Mouse (Mus musculus) brown adipose tissue, adult 24 weeks (tissue): ENCODE data around the gene Ccng2. TPM values are rescaled to one million over a fixed set of nuclear protein-coding genes. Genes with fewer than 3 reads are reported as not detected.

Experiments
- H3K27ac ChIP-seq: fragments of 200-500 bp; replicated peaks from 2 replicates; pipeline ENCODE4 v1.5.1; 2012; ENCODE audit warnings: low read depth, mild to moderate bottlenecking, low read length
- H3K4me1 ChIP-seq: fragments of 200-500 bp; 2 replicates; pipeline ENCODE4 v1.6.1; 2012; ENCODE audit warnings: low read length, mixed read lengths; ENCODE audit not compliant: control insufficient read depth, insufficient read depth, insufficient read length
- H3K4me3 ChIP-seq: fragments of 200-500 bp; 2 replicates; pipeline ENCODE4 v1.5.1; 2012; ENCODE audit warnings: low read depth, mild to moderate bottlenecking, low read length, moderate library complexity; ENCODE audit not compliant: insufficient read depth
- polyA plus RNA-seq: library from polyadenylated mRNA; stranded (reverse); fragments of >200 nt; gene quantifications from 2 replicates; pipeline ENCODE4 v1.2.4, GENCODE M21; 2012; ENCODE audit not compliant: missing spikeins, insufficient read depth, insufficient read length

Gene Ccng2
- polyA plus RNA-seq, 1 experiment: 29.9 TPM

DNA sequence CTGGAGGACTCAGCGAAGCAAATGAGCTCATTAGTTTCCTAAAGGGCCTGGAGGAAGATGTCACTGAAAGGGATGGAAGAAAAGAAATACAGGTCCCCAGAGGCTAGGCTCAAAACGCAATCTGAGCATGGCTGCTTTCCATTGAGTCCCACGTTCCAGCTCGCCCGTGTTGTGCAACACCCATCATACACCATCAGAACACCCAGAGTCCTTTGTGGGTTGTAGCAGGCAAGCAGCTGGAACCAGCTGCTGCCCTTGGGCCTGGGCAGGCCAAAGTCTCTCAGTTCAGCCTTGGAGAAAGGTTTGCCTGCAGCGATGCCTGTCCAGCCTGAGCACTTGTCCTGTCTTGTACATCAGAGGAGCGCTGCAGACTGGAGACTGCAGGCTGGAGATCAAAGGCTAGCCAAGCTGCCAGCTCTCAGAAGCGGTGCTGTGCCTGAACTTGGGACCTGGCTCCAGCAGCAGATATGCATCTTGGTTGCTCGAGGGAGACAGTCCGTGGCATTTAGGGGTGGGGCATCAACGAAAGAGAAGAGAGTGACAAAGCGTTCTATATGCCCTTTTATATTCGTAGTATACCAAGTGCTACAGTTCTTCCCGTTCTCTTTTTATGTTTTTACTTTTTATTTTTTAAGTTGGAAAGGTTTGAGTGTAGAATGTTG lies 15.5 kb downstream of the Ccng2 start:
- Histone ChIP-seq H3K4me3 (no peak overlapping the region), H3K4me1 (peaks cover 7% of the 10 kb centered on the region), H3K27ac (no peak overlapping the region)

- no peak overlapping the region for H3K27ac ChIP-seq
- H3K4me3 ChIP-seq: no peak overlapping the region
Observed at GRCm38 (mm10) chr5:93283109-93283508, 16.1 kb downstream of the Ccng2 start.

GRCm38 (mm10) chr5:93288553-93288952 lies 21.5 kb downstream of the Ccng2 start:
- H3K4me3 ChIP-seq: no peak overlapping the region
- no peaks in the 10 kb centered on the region for H3K4me1 ChIP-seq
- no peak overlapping the region for H3K27ac ChIP-seq

More at GRCm38 (mm10) chr5:93283109-93283508, 16.1 kb downstream of the Ccng2 start:
- H3K4me1 ChIP-seq: peaks cover 7% of the 10 kb centered on the region

GRCm38 (mm10) chr5:93290282-93290681 lies 23.2 kb downstream of the Ccng2 start:
- H3K4me1 ChIP-seq: no peaks in the 10 kb centered on the region
- no peak overlapping the region for H3K27ac ChIP-seq
- no peak overlapping the region for H3K4me3 ChIP-seq

DNA sequence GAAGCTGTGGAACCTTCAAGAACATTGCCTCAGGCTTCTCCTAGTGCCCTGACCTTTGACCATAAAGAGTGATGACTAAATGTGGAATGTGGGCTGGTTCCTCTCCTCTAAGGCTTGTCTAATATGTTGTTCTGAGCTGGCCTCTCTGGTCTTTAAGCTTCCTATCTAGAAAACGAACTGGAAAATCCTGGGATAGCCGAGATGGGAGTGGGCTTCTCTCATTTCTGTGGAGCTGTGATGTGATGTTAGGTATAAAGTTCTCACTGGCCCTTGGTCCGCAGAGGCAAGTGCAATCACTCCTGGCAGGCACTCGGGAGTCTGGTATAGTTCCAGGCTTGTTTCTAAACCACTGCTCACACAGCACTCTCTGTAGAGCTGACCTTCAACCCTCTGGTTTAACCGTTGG lies 29.3 kb downstream of the Ccng2 start:
- Histone ChIP-seq H3K4me3 (no peak overlapping the region; the same call in 1 of the 2 replicates), H3K27ac (peak overlapping the region; percentile 100), H3K4me1 (peaks cover 2% of the 10 kb centered on the region; the same call in 1 of the 2 replicates)

DNA sequence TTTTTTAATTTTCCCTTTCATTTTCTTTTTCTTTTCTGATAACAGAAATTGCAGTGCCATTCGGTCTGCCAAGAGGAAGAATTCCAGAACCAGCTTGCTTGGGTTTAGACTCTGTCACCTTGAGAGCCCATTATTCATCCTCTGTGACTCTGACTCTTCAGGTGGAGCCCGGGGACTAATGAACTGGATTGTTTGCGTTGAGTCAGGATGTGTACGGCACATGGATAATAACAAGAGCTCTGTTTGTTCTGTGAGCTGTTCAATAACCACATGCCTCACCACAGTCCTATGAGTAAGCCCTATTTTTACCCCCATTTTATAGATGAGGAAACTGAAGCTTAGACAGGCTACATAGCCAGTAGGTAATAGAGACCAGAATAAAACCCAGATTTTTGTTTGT lies 29.7 kb downstream of the Ccng2 start:
- Histone ChIP-seq H3K4me1 (peaks cover 2% of the 10 kb centered on the region; the same call in 1 of the 2 replicates), H3K27ac (peak overlapping the region; percentile 98), H3K4me3 (peak overlapping the region; percentile 42)

DNA sequence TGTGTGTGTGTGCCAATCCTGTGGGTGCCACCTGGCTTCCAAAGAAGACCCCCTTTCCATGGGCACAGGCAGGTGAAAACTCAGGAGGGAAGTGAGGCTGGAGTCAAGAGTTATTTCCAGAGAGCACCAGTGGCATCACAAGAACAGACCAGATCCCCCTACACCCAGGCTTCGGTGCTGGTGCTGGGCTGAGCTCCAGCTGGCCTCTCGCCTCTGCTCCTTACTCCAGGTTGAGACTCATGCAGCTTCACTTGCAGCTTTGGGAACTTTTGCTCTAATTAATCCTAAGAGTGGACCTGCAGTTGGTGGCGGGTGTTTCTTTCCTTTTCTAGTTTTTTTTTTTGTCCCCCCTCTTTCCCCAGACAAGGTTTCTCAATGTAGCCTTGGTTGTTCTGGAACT lies 30.3 kb downstream of the Ccng2 start:
- Histone ChIP-seq H3K4me3 (no peak overlapping the region), H3K27ac (peak overlapping the region; percentile 98), H3K4me1 (peaks cover 2% of the 10 kb centered on the region; the same call in 1 of the 2 replicates)

- Histone ChIP-seq H3K27ac (0 out of 2 replicates have a peak overlapping the region, but pooled peaks have one; percentile 12), H3K4me1 (no peaks in the 10 kb centered on the region), H3K4me3 (no peak overlapping the region)
Observed at GRCm38 (mm10) chr5:93305126-93305830, 38.2 kb downstream of the Ccng2 start.

- Histone ChIP-seq H3K4me3 (no peak overlapping the region), H3K27ac (no peak overlapping the region), H3K4me1 (no peaks in the 10 kb centered on the region)
Observed at GRCm38 (mm10) chr5:93308909-93309308, 41.9 kb downstream of the Ccng2 start.

DNA sequence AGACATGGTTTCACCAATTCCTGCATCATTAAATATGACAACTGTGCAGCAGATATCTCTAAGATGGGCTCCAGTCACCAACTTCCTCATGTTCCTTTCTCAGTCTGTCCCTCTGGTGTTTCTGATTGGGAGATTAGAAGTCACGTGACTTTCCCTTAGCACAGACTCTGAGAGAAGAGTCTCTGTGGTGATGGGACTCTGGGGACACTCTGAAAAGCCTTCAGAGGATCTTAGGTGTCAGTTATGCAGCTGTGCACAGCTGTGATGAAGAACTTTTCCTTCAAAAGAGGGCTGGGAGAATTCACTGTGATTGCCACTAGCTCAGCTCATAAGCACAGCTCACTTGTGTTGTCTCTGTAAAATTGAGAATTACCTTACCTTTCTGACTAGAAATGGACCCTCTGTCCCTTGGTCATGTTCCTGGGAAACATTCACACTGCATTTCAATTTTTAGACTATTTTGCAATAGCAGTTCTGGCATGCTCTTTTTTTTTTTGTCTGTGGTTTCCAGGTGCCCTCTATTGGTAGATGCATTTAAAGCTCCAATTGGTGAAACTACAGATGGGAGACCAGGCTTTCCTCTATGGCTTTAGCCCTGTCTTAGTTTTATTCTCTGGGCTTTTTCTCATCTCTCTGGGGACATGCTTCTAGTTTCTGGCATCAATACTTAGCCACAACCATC lies 56.4 kb downstream of the Ccng2 start:
- Histone ChIP-seq H3K4me3 (no peak overlapping the region), H3K27ac (no peak overlapping the region), H3K4me1 (no peaks in the 10 kb centered on the region)

Other genes with a start within 250 kb of the Ccng2 start
- not detected in 2 replicates for gene Sowahb, start 222.2 kb upstream of the Ccng2 start, polyA plus RNA-seq
- 16.1 and 17.2 TPM in 2 replicates for gene Sept11, start 173.8 kb upstream of the Ccng2 start, polyA plus RNA-seq
- 180 and 268 TPM in 2 replicates for gene Ccni, start 60.8 kb upstream of the Ccng2 start, polyA plus RNA-seq
- gene 2010109A12Rik, start 60.7 kb upstream of the Ccng2 start, polyA plus RNA-seq: 3.3 and 4.9 TPM in 2 replicates